Mouse (Mus musculus) activated CD4-positive, CD25-positive, alpha-beta regulatory T cell, adult 4 months (primary cell): ENCODE measurements around the gene 4930550C14Rik. TPM values are rescaled to one million over a fixed set of nuclear protein-coding genes. Genes with fewer than 3 reads are reported as not detected.

Experiments used
- ATAC-seq: one replicate; pipeline ENCODE4 v1.8.0; 2017
- polyA plus RNA-seq, 2 experiments: library from polyadenylated mRNA; unstranded; fragments of 100-300 nt; shearing (Covaris generic); gene quantifications; one replicate each; pipeline ENCODE4 v1.2.1; 2017

Gene 4930550C14Rik
- polyA plus RNA-seq, 2 experiments from 2014 or later, result 0.56 to 0.66 TPM

DNA sequence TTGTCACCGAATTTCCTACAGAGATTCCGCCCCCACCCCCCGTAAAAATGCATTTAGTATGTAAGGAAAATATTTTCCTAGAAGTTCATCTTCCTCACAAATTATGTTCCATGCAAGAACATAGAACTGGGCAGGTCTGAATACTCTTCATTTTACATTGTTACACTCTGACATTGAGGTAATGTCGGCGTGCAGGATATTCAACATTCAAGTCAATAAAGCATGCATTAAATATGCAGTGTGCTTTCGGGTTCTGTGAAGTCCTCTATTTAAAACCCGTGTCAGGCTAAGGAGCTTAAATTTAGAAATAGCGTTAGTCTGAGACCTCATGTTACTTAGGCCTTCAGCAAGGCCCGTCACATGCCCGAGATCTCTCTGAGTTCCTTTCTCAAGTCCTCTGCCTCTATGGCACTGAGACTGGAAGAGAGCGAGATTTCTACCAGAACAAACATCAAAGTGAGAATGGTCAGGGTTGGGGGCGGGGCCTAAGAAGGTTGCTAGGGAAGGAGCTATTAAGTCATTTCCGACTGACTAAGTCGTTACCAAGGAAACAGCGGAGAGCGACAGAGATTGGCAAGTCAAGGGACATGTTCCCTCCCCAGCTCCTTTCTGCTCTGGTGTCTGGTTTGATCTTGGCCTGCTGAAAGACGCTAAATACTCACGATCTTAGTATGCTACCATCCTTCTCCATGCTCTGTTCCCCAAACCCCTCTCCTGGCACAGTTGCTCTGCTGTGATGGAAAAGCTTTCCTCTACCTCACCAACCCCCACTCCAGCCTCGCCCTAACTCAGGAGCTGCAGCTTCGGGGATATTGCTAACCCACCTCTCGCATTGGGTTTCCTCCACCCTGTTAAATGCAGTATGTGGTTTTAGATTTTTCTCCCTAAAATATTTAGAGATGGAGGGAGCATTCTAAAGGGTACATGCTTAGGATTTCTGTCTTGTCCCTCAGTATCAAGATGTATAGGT lies 2.9 kb downstream of the 4930550C14Rik start:
- peak; percentile 100 for ATAC-seq

DNA sequence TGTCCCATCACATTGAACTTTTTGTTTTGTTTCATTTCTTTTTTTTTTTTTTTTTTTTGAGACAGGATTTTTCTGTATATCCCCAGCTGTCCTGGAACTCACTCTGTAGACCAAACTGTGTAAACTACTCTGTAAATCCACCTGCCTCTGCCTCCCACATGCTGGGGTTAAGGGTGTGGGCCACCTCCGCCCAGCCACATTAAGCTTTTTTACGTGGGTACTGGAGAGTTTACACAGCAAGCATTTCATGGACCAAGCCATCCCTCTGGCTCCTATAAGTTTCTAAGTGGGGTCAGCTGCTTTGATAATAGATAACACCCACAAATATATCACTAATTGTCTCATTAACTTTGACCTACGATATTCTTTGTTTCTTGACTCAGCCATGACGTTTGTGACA lies 6.4 kb downstream of the 4930550C14Rik start:
- no peak for ATAC-seq

DNA sequence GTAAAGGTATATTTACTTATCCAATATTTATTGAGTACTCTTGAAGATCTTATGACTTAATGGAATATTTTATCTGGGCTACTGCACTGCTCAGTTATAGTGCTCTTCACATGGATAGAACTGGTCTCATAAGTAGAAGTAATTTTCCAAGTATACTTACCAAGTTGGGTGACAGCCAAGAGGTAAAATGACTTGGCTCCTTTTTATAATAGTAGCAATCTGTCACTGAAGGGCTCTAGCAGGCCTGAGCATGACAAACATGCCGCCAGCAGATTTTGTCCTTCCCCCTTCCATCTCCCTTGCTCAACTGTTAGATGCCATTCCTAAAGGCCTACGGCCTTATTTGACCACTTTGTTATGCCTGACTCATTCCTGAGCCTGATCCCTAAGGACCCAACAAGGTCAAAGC lies 6.8 kb downstream of the 4930550C14Rik start:
- no peak for ATAC-seq

DNA sequence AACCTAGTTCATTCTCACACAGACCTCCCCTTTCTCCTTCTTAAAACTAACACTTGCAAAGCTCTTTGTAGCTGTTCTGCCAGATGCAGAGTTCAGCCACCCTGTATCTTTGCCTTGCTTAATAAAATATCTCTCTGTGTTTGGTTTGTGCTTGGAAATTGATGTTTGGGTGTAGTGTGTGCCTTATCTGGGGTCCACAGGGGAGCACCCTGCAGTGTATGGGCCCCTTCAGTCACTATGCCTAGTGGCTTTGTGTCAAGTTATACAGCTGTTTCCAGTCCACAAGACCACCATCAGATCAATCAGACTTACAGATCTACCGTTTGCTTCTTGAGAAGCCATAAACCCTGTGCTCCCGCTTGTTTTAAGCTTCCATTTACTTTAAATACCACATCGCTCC lies 7.3 kb downstream of the 4930550C14Rik start:
- ATAC-seq, result no peak

GRCm38 (mm10) chr9:53422133-53422896 lies 20.2 kb downstream of the 4930550C14Rik start:
- ATAC-seq, result no peak

DNA sequence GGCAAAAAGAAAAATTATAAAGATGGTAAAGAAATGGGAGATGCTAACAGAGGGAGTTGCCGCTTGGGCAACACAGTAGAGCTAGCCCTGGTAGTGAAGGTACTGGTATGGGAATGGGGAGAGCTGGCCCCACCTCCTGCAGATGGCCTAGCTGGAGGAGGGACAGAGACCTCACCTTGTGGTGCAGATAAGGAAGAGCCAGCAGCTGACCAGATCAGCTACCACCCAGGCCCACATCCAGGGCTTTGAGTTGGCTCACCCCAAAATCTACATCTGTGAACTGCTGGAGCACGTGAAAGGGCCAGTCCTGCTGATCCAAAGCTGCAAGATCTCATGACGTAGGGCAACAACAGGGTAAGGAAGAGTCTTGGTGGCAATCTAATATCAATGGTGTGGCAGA lies 24.6 kb downstream of the 4930550C14Rik start:
- ATAC-seq, result no peak

GRCm38 (mm10) chr9:53427638-53428037 lies 25.5 kb downstream of the 4930550C14Rik start:
- ATAC-seq, result no peak

GRCm38 (mm10) chr9:53435830-53436570 lies 33.9 kb downstream of the 4930550C14Rik start:
- ATAC-seq, result no peak

- ATAC-seq, result no peak
Observed at GRCm38 (mm10) chr9:53450609-53451008, 48.5 kb downstream of the 4930550C14Rik start.

DNA sequence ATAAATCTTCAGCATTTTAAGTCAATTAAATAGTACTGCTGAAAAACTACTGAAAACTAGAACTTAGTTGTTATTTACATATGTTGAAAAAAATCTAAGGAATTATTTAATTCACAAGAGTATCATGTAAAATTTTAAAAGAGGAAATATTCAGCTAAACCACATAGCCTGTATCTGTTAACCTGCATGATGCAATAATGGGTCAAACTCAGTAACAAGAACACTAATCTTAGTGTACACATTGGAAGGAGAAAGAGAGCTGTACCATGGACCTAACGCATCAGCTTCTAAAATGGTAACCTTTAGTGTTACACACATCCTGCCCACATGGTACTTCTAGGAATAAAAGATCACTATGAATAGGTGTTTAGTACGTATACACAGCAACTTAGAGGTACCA lies 49.9 kb downstream of the 4930550C14Rik start:
- no peak for ATAC-seq

GRCm38 (mm10) chr9:53472806-53473518 lies 70.8 kb downstream of the 4930550C14Rik start:
- ATAC-seq, result no peak

Other genes starting within 250 kb of the 4930550C14Rik start
- gene Ddx10, start 154.3 kb upstream of the 4930550C14Rik start, polyA plus RNA-seq, result 10 to 100 TPM; 48.0 to 52.7 TPM
- gene Exph5, start 100.7 kb upstream of the 4930550C14Rik start, polyA plus RNA-seq, result under 1 TPM; 0.17 to 0.37 TPM
- 1 to 10 TPM; 1.3 to 1.7 TPM for gene Kdelc2, start 18.3 kb upstream of the 4930550C14Rik start, polyA plus RNA-seq
- 10 to 100 TPM; 24.7 to 36.0 TPM for gene Atm, start 134.4 kb downstream of the 4930550C14Rik start, polyA plus RNA-seq
- gene Npat, start 134.7 kb downstream of the 4930550C14Rik start, polyA plus RNA-seq, result 10 to 100 TPM; 11.3 to 13.0 TPM
- 10 to 100 TPM; 49.3 to 91.2 TPM for gene Acat1, start 208.1 kb downstream of the 4930550C14Rik start, polyA plus RNA-seq